Mouse (Mus musculus): ENCODE data around the gene Itga5. TPM values are rescaled to one million over a fixed set of nuclear protein-coding genes. Genes with fewer than 3 reads are reported as not detected.

Itga5 gene
- polyA plus RNA-seq, 1 experiment from 2014 or later, result 5.3 TPM

DNA sequence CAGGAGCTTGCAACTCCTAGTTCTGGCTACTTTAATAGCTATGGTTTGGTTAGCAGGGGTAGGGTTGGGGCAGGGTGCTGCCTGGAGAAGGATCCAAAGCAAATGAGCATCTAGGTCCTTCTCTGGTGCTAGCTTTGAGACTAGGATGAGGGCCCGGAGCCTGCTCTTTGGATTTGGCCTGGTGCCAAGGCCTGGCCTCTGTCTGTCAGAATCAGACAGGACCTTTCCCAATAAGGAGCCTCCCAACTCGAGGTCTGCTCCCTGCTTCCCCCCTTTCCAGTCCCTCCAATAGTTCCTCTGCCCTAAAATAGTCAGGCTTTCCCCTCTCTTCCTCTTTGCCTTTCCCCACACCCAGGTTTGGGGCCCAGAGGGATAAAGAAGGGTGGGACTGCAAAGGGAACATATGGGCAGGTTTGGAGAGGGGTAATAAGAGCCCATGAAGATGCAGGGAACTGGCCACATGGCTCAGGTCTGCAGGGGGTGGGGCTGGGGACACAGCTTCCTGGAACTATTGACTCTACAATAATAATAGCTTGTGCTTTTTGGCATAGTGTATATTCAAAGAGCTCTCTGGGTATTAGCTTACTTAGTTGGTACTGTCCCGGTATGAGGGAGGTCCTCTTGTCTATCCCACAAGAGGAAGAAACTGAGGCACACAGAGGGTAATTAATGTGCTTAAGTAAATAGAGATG lies 12.2 kb upstream of the Itga5 start:
- Histone ChIP-seq H3K4me1 (ENCODE audit: control insufficient read depth, insufficient read depth, low read length) (no peaks in the 10 kb centered on the region), H3K9ac (ENCODE audit: low read length) (no peak overlapping the region), H3K9me3 (replicated peaks; ENCODE audit: control insufficient read depth, low read length) (no peaks in the 10 kb centered on the region), H3K27me3 (replicated peaks; ENCODE audit: control insufficient read depth, insufficient read depth, low read length) (no peaks in the 10 kb centered on the region), H3K27ac (ENCODE audit: low read depth, low read length) (no peak overlapping the region), H3K36me3 (ENCODE audit: control insufficient read depth, insufficient read depth, low read length) (no peaks in the 10 kb centered on the region), H3K4me2 (ENCODE audit: low read length) (no peak overlapping the region), H3K4me3 (ENCODE audit: low read depth, low read length) (no peak overlapping the region)
- WGBS, result 57% methylated on average over 3 of the region's 3 CpGs
- DNase-seq (ENCODE audit: low spot score) (no peak), ATAC-seq (no peak)

DNA sequence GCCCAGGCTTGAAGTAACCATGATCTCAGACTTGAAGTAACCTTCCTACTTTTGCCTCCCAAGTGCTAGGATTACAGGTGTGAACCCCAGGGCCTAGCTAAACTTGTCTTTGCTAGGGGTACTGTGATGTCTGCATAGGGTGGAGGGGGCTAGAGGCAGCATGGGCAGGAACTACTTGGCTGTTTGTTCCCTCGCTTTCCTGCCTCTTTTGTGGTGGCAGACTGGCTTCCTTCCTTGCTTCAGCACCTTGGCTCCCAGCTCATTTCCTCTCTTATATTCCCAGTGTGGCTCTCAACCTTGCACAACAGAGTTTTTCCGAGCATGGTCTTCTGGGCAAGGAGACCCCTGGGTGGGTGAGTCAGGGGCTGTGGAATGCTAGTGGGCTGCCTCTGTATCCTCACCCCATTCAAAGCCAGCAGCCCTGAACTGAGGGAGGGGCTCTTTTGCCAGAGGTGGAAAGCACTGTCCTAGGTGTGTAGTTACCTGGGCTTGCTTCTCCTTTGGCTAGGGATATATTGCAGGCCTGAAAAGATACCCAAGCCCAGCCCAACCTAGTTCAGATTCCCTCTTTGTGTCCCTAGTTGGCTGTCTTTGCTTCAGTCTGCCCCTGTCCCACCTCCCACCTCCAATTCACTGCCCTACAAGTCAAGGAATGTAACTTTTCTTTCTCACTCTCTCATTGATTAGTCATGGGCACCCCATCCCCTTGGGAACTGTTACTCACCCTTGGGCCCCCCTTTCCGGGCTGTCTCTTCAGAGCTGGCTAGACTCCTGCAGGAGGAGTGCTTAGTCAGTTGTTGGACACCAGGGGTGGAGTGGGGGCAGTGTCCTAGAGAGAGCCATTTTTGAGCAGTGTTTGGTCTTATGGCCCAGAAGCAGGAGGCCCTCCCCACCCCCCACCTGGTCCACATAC lies 11.4 kb upstream of the Itga5 start:
- 69% methylated on average over 3 of the region's 3 CpGs for WGBS
- Histone ChIP-seq H3K4me1 (ENCODE audit: control insufficient read depth, insufficient read depth, low read length) (no peaks in the 10 kb centered on the region), H3K9me3 (replicated peaks; ENCODE audit: control insufficient read depth, low read length) (no peaks in the 10 kb centered on the region), H3K27ac (ENCODE audit: low read depth, low read length) (no peak overlapping the region), H3K36me3 (ENCODE audit: control insufficient read depth, insufficient read depth, low read length) (no peaks in the 10 kb centered on the region), H3K27me3 (replicated peaks; ENCODE audit: control insufficient read depth, insufficient read depth, low read length) (no peaks in the 10 kb centered on the region), H3K4me2 (ENCODE audit: low read length) (no peak overlapping the region), H3K9ac (ENCODE audit: low read length) (no peak overlapping the region), H3K4me3 (ENCODE audit: low read depth, low read length) (no peak overlapping the region)
- ATAC-seq (no peak), DNase-seq (ENCODE audit: low spot score) (no peak)

- WGBS, result 71% methylated on average over 8 of the region's 8 CpGs
- DNase-seq (ENCODE audit: low spot score) (no peak), ATAC-seq (no peak)
- Histone ChIP-seq H3K36me3 (ENCODE audit: control insufficient read depth, insufficient read depth, low read length) (no peaks in the 10 kb centered on the region), H3K9me3 (replicated peaks; ENCODE audit: control insufficient read depth, low read length) (no peaks in the 10 kb centered on the region), H3K4me1 (ENCODE audit: control insufficient read depth, insufficient read depth, low read length) (no peaks in the 10 kb centered on the region), H3K9ac (ENCODE audit: low read length) (no peak overlapping the region), H3K27ac (ENCODE audit: low read depth, low read length) (no peak overlapping the region), H3K27me3 (replicated peaks; ENCODE audit: control insufficient read depth, insufficient read depth, low read length) (no peaks in the 10 kb centered on the region), H3K4me2 (ENCODE audit: low read length) (no peak overlapping the region), H3K4me3 (ENCODE audit: low read depth, low read length) (no peak overlapping the region)
Measured at GRCm38 (mm10) chr15:103376837-103377269, 10.3 kb upstream of the Itga5 start.

DNA sequence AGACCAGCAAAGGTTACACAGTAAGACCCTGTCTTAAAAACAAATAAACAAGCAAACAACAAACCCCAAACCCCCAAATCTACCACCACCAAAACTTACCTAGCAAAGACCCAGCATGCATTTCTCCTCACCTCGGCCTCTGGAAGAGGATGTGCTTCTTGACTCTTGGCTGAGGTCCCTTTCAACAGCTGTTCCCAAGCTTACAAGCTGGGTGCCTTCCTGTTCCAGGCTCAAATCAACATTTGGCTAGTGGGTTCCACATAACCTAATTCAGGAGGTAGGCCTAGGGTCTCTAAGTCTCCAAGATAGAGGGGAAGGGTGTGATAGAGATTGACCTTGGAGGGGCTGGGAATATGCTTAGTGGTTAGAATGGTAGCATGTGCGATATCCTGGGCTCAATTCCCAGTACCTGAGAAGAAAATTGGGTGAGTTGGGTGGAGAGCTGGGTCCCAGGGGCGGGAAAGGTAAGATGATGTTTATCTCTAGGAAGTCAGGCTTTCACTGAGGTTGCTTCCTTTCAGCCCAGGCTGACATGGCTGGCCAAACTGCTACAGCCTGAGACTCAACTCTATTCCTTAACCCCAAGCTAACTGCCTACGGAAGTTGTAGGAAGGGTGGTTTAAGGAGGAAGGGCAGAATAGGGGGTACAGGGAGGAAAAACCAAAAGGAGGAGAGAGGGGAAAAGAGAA lies 8.7 kb upstream of the Itga5 start:
- H3K4me3 ChIP-seq (ENCODE audit: low read depth, low read length), result no peak overlapping the region
- no peaks in the 10 kb centered on the region for H3K27me3 ChIP-seq (replicated peaks; ENCODE audit: control insufficient read depth, insufficient read depth, low read length)
- WGBS, result 89% methylated on average over 4 of the region's 4 CpGs
- no peaks in the 10 kb centered on the region for H3K36me3 ChIP-seq (ENCODE audit: control insufficient read depth, insufficient read depth, low read length)
- no peak overlapping the region for H3K9ac ChIP-seq (ENCODE audit: low read length)
- DNase-seq (ENCODE audit: low spot score), result no peak
- ATAC-seq, result no peak
- no peaks in the 10 kb centered on the region for H3K9me3 ChIP-seq (replicated peaks; ENCODE audit: control insufficient read depth, low read length)
- no peak overlapping the region for H3K27ac ChIP-seq (ENCODE audit: low read depth, low read length)
- H3K4me2 ChIP-seq (ENCODE audit: low read length), result no peak overlapping the region
- H3K4me1 ChIP-seq (ENCODE audit: control insufficient read depth, insufficient read depth, low read length), result no peaks in the 10 kb centered on the region

- H3K36me3 ChIP-seq (ENCODE audit: control insufficient read depth, insufficient read depth, low read length), result no peaks in the 10 kb centered on the region
- DNase-seq (ENCODE audit: low spot score), result no peak
Measured at GRCm38 (mm10) chr15:103372461-103372860, 5.9 kb upstream of the Itga5 start.

GRCm38 (mm10) chr15:103371741-103372140 lies 5.2 kb upstream of the Itga5 start:
- Histone ChIP-seq H3K9me3 (replicated peaks; ENCODE audit: control insufficient read depth, low read length) (no peaks in the 10 kb centered on the region), H3K9ac (ENCODE audit: low read length) (no peak overlapping the region), H3K27me3 (replicated peaks; ENCODE audit: control insufficient read depth, insufficient read depth, low read length) (0 out of 2 replicates have a peak, but pooled peaks cover under 1% of the 10 kb centered on the region), H3K27ac (ENCODE audit: low read depth, low read length) (no peak overlapping the region), H3K4me2 (ENCODE audit: low read length) (no peak overlapping the region), H3K36me3 (ENCODE audit: control insufficient read depth, insufficient read depth, low read length) (no peaks in the 10 kb centered on the region), H3K4me1 (ENCODE audit: control insufficient read depth, insufficient read depth, low read length) (0 out of 2 replicates have a peak, but pooled peaks cover 3% of the 10 kb centered on the region), H3K4me3 (ENCODE audit: low read depth, low read length) (no peak overlapping the region)
- DNase-seq (ENCODE audit: low spot score) (no peak), ATAC-seq (no peak)
- WGBS, result 85% methylated on average over 1 of the region's 1 CpGs

More at GRCm38 (mm10) chr15:103372461-103372860, 5.9 kb upstream of the Itga5 start:
- H3K9ac ChIP-seq (ENCODE audit: low read length), result no peak overlapping the region
- no peak overlapping the region for H3K4me3 ChIP-seq (ENCODE audit: low read depth, low read length)
- H3K4me1 ChIP-seq (ENCODE audit: control insufficient read depth, insufficient read depth, low read length), result no peaks in the 10 kb centered on the region
- H3K27ac ChIP-seq (ENCODE audit: low read depth, low read length), result no peak overlapping the region
- no peak overlapping the region for H3K4me2 ChIP-seq (ENCODE audit: low read length)
- H3K27me3 ChIP-seq (replicated peaks; ENCODE audit: control insufficient read depth, insufficient read depth, low read length), result no peaks in the 10 kb centered on the region
- H3K9me3 ChIP-seq (replicated peaks; ENCODE audit: control insufficient read depth, low read length), result no peaks in the 10 kb centered on the region
- no peak for ATAC-seq

DNA sequence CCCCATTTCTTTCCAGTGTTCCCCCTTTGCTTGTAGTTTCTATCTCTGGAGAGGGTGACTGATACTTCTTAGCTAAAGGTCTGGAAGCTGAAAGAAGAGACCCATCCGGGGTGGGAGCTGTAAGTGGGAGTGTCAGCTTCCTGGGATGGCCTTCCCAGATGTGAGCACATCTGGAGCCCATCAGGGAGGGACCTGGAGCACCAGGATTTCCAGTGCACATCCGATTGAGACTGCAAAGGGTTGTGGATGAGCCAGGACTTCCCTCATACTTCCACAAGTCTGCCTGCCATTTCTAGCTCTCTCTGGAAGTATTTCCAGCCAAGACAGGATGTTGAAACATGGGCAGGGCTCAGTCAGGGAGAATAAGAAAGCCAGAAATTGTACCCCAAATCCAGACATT lies 4.6 kb upstream of the Itga5 start:
- 60% methylated on average over 2 of the region's 2 CpGs for WGBS
- Histone ChIP-seq H3K4me2 (ENCODE audit: low read length) (no peak overlapping the region), H3K36me3 (ENCODE audit: control insufficient read depth, insufficient read depth, low read length) (no peaks in the 10 kb centered on the region)

GRCm38 (mm10) chr15:103370462-103370861 lies 3.9 kb upstream of the Itga5 start:
- H3K9ac ChIP-seq (ENCODE audit: low read length), result no peak overlapping the region
- no peak overlapping the region for H3K4me2 ChIP-seq (ENCODE audit: low read length)
- H3K27ac ChIP-seq (ENCODE audit: low read depth, low read length), result no peak overlapping the region
- H3K36me3 ChIP-seq (ENCODE audit: control insufficient read depth, insufficient read depth, low read length), result no peaks in the 10 kb centered on the region
- WGBS, result 72% methylated on average over 4 of the region's 4 CpGs
- H3K4me3 ChIP-seq (ENCODE audit: low read depth, low read length), result no peak overlapping the region
- no peaks in the 10 kb centered on the region for H3K9me3 ChIP-seq (replicated peaks; ENCODE audit: control insufficient read depth, low read length)
- H3K27me3 ChIP-seq (replicated peaks; ENCODE audit: control insufficient read depth, insufficient read depth, low read length), result 0 out of 2 replicates have a peak, but pooled peaks cover 3% of the 10 kb centered on the region
- 0 out of 2 replicates have a peak, but pooled peaks cover 5% of the 10 kb centered on the region for H3K4me1 ChIP-seq (ENCODE audit: control insufficient read depth, insufficient read depth, low read length)
- ATAC-seq (no peak), DNase-seq (ENCODE audit: low spot score) (no peak)

More for the DNA sequence above, 4.6 kb upstream of the Itga5 start:
- no peak overlapping the region for H3K4me3 ChIP-seq (ENCODE audit: low read depth, low read length)
- H3K9me3 ChIP-seq (replicated peaks; ENCODE audit: control insufficient read depth, low read length), result no peaks in the 10 kb centered on the region
- H3K9ac ChIP-seq (ENCODE audit: low read length), result no peak overlapping the region
- H3K27ac ChIP-seq (ENCODE audit: low read depth, low read length), result no peak overlapping the region
- 0 out of 2 replicates have a peak, but pooled peaks cover 5% of the 10 kb centered on the region for H3K4me1 ChIP-seq (ENCODE audit: control insufficient read depth, insufficient read depth, low read length)
- 0 out of 2 replicates have a peak, but pooled peaks cover 3% of the 10 kb centered on the region for H3K27me3 ChIP-seq (replicated peaks; ENCODE audit: control insufficient read depth, insufficient read depth, low read length)
- DNase-seq (ENCODE audit: low spot score) (no peak), ATAC-seq (no peak)

Measured in forebrain, embryonic 14.5 days (tissue).